ENCODE assay signal across 11 mouse cellular contexts in genomic region chr4:106102451-106102977, GRCm38 (mm10).
A peak's percentile ranks its signal among the peaks of the same experiment; 100 is the strongest.
DNase-seq lines count a peak whose midpoint lies in the region; ATAC-seq and TF ChIP-seq lines count a peak whose summit lies in the region.
"Had no signal": no experiment of that assay in that cellular context is flagged by ENCODE, and none has a peak within 500 bp of the region (broad histone marks: within the 10 kb centered on the region; RNA-seq: fewer than 3 reads in every experiment).

No protein-coding gene starts in this region.

- no peak overlapping the region for H3K4me3 ChIP-seq in lung, embryonic 14.5 days (ENCODE audit: low read depth, low read length)
- no peak overlapping the region for H3K4me3 ChIP-seq in forebrain, postnatal 0 days (ENCODE audit: low read depth, low read length)
- no peak overlapping the region; the same call in 1 of the 2 replicates for H3K4me3 ChIP-seq in limb, embryonic 13.5 days
- H3K4me3 ChIP-seq: heart, embryonic 15.5 days; megakaryocyte, embryonic 14.5 days had no signal

- no peaks in the 10 kb centered on the region for H3K36me3 ChIP-seq in lung, embryonic 14.5 days (ENCODE audit: insufficient read depth)
- no peaks in the 10 kb centered on the region for H3K36me3 ChIP-seq in forebrain, postnatal 0 days (ENCODE audit: insufficient read depth)
- H3K36me3 ChIP-seq in limb, embryonic 13.5 days: no peaks in the 10 kb centered on the region
- H3K36me3 ChIP-seq: heart, embryonic 15.5 days had no signal

- no peaks in the 10 kb centered on the region for H3K27me3 ChIP-seq in lung, embryonic 14.5 days (ENCODE audit: insufficient read depth, low read length)
- H3K27me3 ChIP-seq in forebrain, postnatal 0 days (ENCODE audit: insufficient read depth, low read length): no peaks in the 10 kb centered on the region
- H3K27me3 ChIP-seq in limb, embryonic 13.5 days: no peaks in the 10 kb centered on the region
- H3K27me3 ChIP-seq: heart, embryonic 15.5 days had no signal

- H3K4me1 ChIP-seq in lung, embryonic 14.5 days (ENCODE audit: insufficient read depth): peaks cover 10% of the 10 kb centered on the region
- H3K4me1 ChIP-seq in forebrain, postnatal 0 days (ENCODE audit: insufficient read depth): peaks cover 13% of the 10 kb centered on the region; the same call in 1 of the 2 replicates
- H3K4me1 ChIP-seq in limb, embryonic 13.5 days: peaks cover 57% of the 10 kb centered on the region

- no peak for TF ChIP-seq CTCF in lung, embryonic 14.5 days (IDR thresholded peaks at IDR 0.05; ENCODE audit: low read depth)
- no peak for TF ChIP-seq CTCF in forebrain, postnatal 0 days (IDR thresholded peaks at IDR 0.05; ENCODE audit: low read depth)

- H3K9ac ChIP-seq in lung, embryonic 14.5 days: no peak overlapping the region
- H3K9ac ChIP-seq in forebrain, postnatal 0 days: no peak overlapping the region
- H3K9ac ChIP-seq in limb, embryonic 13.5 days: no peak overlapping the region
- H3K9ac ChIP-seq: heart, embryonic 15.5 days had no signal

- ATAC-seq in lung, embryonic 14.5 days (ENCODE audit: insufficient read depth): no peak
- ATAC-seq in forebrain, postnatal 0 days: peak; percentile 69
- ATAC-seq in limb, embryonic 13.5 days (ENCODE audit: low FRiP score, low read depth): peak; percentile 70
- ATAC-seq: CD4-positive, CD25-positive, alpha-beta regulatory T cell, adult 4 months had no signal

- 48% methylated on average over 7 of the region's 7 CpGs for WGBS in lung, embryonic 14.5 days
- WGBS in forebrain, postnatal 0 days: 14% methylated on average over 7 of the region's 7 CpGs
- WGBS in limb, embryonic 13.5 days: 16% methylated on average over 7 of the region's 7 CpGs

- no peak overlapping the region for H3K4me2 ChIP-seq in lung, embryonic 14.5 days
- H3K4me2 ChIP-seq in forebrain, postnatal 0 days (ENCODE audit: low read depth): no peak overlapping the region
- H3K4me2 ChIP-seq in limb, embryonic 13.5 days (replicated peaks): peak overlapping the region; percentile 53
- H3K4me2 ChIP-seq: heart, embryonic 15.5 days had no signal

- peak; percentile 31 for DNase-seq in lung, embryonic 14.5 days
- DNase-seq in lung, adult 18-20 months: no peak
- DNase-seq in forebrain, postnatal 0 days: peak; percentile 36
- DNase-seq in retina, postnatal 1 day: peak; percentile 80
- no peak for DNase-seq in frontal cortex, postnatal 14 days (ENCODE audit: low spot score in 2 of 2)
- no peak for DNase-seq in natural killer cell, adult 2 months (ENCODE audit: low spot score in 2 of 2)
- no peak for DNase-seq in ovary, postnatal 14 days (ENCODE audit: low spot score)

- H3K9me3 ChIP-seq in lung, embryonic 14.5 days (ENCODE audit: low read depth, low read length): no peaks in the 10 kb centered on the region
- no peaks in the 10 kb centered on the region for H3K9me3 ChIP-seq in forebrain, postnatal 0 days (ENCODE audit: low read length)
- peaks cover 5% of the 10 kb centered on the region for H3K9me3 ChIP-seq in limb, embryonic 13.5 days
- H3K9me3 ChIP-seq: heart, embryonic 15.5 days; megakaryocyte, embryonic 14.5 days had no signal

- H3K27ac ChIP-seq in lung, embryonic 14.5 days (ENCODE audit: low read depth): no peak overlapping the region
- H3K27ac ChIP-seq in forebrain, postnatal 0 days (ENCODE audit: low read depth, low read length): no peak overlapping the region
- peak overlapping the region; percentile 81 for H3K27ac ChIP-seq in limb, embryonic 13.5 days
- H3K27ac ChIP-seq: heart, embryonic 15.5 days had no signal

Comparison
In these comparisons a context has a peak if more than half of its experiments do, and no peak if none do; other contexts are left out.
1. DNase-seq: peak in lung, embryonic 14.5 days (single experiment), forebrain, postnatal 0 days (single experiment) and retina, postnatal 1 day (single experiment); none in lung, adult 18-20 months (0 of 2), frontal cortex, postnatal 14 days (0 of 2), natural killer cell, adult 2 months (0 of 2) and ovary, postnatal 14 days (single experiment).